Mouse (Mus musculus) limb, embryonic 15.5 days (tissue): ENCODE measurements around the gene Ppil3. TPM values are rescaled to one million over a fixed set of nuclear protein-coding genes. Genes with fewer than 3 reads are reported as not detected.

Experiments
- ATAC-seq: fragments of 200-750 bp; cut with Nextera tagmentation; 2 replicates; pipeline ENCODE4 v1.8.0; 2017; ENCODE audit warnings: low read depth, moderate TSS enrichment; ENCODE audit not compliant: insufficient number of reproducible peaks, low FRiP score, low TSS enrichment
- H3K27ac ChIP-seq: fragments of 300-500 bp; sonication (generic); 2 replicates; pipeline ENCODE4 v1.5.1; 2015; ENCODE audit warnings: moderate library complexity, mild to moderate bottlenecking, inconsistent platforms
- H3K27me3 ChIP-seq: fragments of 300-500 bp; sonication (generic); 2 replicates; pipeline ENCODE4 v1.6.1; 2015; ENCODE audit warnings: inconsistent platforms
- H3K36me3 ChIP-seq: fragments of 300-500 bp; sonication (generic); 2 replicates; pipeline ENCODE4 v1.6.1; 2015; ENCODE audit warnings: inconsistent platforms
- H3K4me1 ChIP-seq: fragments of 300-500 bp; sonication (generic); 2 replicates; pipeline ENCODE4 v1.6.1; 2015; ENCODE audit warnings: inconsistent platforms
- H3K4me2 ChIP-seq: fragments of 300-500 bp; sonication (generic); 2 replicates; pipeline ENCODE4 v1.6.1; 2015; ENCODE audit warnings: mild to moderate bottlenecking, inconsistent platforms
- H3K4me3 ChIP-seq: fragments of 300-500 bp; sonication (generic); 2 replicates; pipeline ENCODE4 v1.5.1; 2015; ENCODE audit warnings: mild to moderate bottlenecking, inconsistent platforms
- H3K9ac ChIP-seq: fragments of 300-500 bp; sonication (generic); 2 replicates; pipeline ENCODE4 v1.6.1; 2015; ENCODE audit warnings: inconsistent platforms
- H3K9me3 ChIP-seq: fragments of 300-500 bp; sonication (generic); 2 replicates; pipeline ENCODE4 v1.6.1; 2016; ENCODE audit warnings: inconsistent platforms
- WGBS: fragments of 180-500 bp; shearing (Covaris S2); methylation state at CpG from one replicate; pipeline ENCODE4 v1.1.7; 2015; 5-methylcytosine and 5-hydroxymethylcytosine counted together
- polyA plus RNA-seq: library from polyadenylated mRNA; unstranded; fragments of >200 nt; fragmentation: Nextera tagmentation; extraction: Ambion mirVana; gene quantifications from 2 replicates; pipeline ENCODE4 v1.2.1, GENCODE M21; 2015

The Ppil3 gene
- polyA plus RNA-seq, 1 experiment from 2014 or later = 53.3 TPM

GRCm38 (mm10) chr1:58445861-58446260, 575 bp upstream of the Ppil3 start:
- 7% methylated on average over 11 of the region's 11 CpGs for WGBS
- H3K36me3 ChIP-seq = peaks cover 38% of the 10 kb centered on the region
- no peaks in the 10 kb centered on the region for H3K27me3 ChIP-seq
- H3K4me1 ChIP-seq = peaks cover 21% of the 10 kb centered on the region; the same call in 1 of the 2 replicates
- no peaks in the 10 kb centered on the region for H3K9me3 ChIP-seq
- H3K27ac ChIP-seq = peak overlapping the region; percentile 95
- H3K9ac ChIP-seq = peak overlapping the region; percentile 83
- peak overlapping the region; percentile 66 for H3K4me2 ChIP-seq
- peak overlapping the region; percentile 70 for H3K4me3 ChIP-seq
- no peak for ATAC-seq

GRCm38 (mm10) chr1:58444691-58445090, 595 bp downstream of the Ppil3 start:
- peak overlapping the region; percentile 95 for H3K27ac ChIP-seq
- H3K9ac ChIP-seq = peak overlapping the region; percentile 83
- H3K27me3 ChIP-seq = no peaks in the 10 kb centered on the region
- H3K9me3 ChIP-seq = no peaks in the 10 kb centered on the region
- peak overlapping the region; percentile 66 for H3K4me2 ChIP-seq
- peaks cover 39% of the 10 kb centered on the region for H3K36me3 ChIP-seq
- peak overlapping the region; percentile 70 for H3K4me3 ChIP-seq
- H3K4me1 ChIP-seq = peaks cover 21% of the 10 kb centered on the region; the same call in 1 of the 2 replicates
- no peak for ATAC-seq
- 11% methylated on average over 10 of the region's 10 CpGs for WGBS

GRCm38 (mm10) chr1:58424551-58424950, 20.7 kb downstream of the Ppil3 start:
- H3K4me1 ChIP-seq = peaks cover 17% of the 10 kb centered on the region
- no peak overlapping the region for H3K4me2 ChIP-seq
- H3K27ac ChIP-seq = no peak overlapping the region
- 90% methylated on average over 3 of the region's 3 CpGs for WGBS
- no peak overlapping the region for H3K4me3 ChIP-seq
- ATAC-seq = no peak
- H3K36me3 ChIP-seq = peaks cover 15% of the 10 kb centered on the region
- no peaks in the 10 kb centered on the region for H3K27me3 ChIP-seq
- H3K9ac ChIP-seq = no peak overlapping the region
- no peaks in the 10 kb centered on the region for H3K9me3 ChIP-seq

DNA sequence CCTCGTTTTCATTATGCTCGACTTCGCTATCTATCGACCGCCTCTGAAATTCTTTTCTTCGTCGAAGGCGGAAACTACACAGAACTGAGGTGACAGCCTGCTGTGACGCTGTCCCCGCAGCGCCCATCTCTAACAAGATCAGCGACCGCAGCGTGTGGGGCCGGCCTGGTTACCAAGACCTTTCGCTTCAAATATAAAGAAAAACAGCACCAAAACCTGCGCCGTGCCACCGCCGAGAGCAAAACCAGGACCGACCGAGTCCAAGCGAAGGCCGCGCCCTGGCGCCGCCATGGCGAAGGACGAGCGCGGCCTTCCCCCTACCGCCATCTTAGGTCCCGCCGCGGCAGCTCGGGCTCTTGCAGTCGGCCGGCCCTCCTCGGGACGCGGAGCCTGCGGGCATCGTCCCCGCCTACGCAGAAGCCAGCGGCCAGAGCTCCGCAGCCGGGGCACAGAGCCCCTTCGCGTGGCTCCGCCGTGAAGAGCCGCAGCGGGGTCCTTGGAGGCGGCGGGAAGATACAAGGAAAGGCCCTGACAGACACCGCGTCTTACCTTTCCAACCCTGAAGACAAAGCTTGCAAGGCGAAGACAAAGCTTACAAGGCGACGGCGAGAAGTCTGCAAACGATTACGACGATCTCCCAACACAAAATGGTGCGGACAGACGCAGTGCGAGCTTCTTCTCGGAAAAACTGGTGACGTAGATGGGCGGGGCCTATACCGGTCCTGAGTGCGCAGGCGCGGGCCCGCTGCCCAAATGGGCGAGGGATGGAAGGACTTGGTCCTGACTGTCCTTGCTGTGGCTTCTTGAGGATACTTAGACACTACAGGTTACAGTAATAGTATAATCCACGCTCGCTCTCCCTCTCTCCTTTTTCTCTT, 21.7 kb downstream of the Ppil3 start, which contains the start of gene Clk1:
Gene Clk1 (minus strand): TSS at position 696 of the 878 bp plus-strand sequence.
- Histone ChIP-seq H3K9ac (peak within 1 kb of the TSS; percentile 100), H3K9me3 (no peaks in the 10 kb centered on the region), H3K4me2 (peak within 1 kb of the TSS; percentile 51), H3K4me3 (peak within 1 kb of the TSS; percentile 98), H3K36me3 (peaks cover 23% of the 10 kb centered on the region), H3K27ac (peak within 1 kb of the TSS; percentile 99), H3K27me3 (no peaks in the 10 kb centered on the region), H3K4me1 (peaks cover 17% of the 10 kb centered on the region)
- peak; percentile 89 for ATAC-seq
- whole genome bisulfite sequencing = under 1% methylated on average over 79 of the region's 79 CpGs

- Histone ChIP-seq H3K9me3 (no peaks in the 10 kb centered on the region), H3K9ac (peak overlapping the region; percentile 100)
- no peak for ATAC-seq
Measured at GRCm38 (mm10) chr1:58422879-58423278, 22.4 kb downstream of the Ppil3 start.

DNA sequence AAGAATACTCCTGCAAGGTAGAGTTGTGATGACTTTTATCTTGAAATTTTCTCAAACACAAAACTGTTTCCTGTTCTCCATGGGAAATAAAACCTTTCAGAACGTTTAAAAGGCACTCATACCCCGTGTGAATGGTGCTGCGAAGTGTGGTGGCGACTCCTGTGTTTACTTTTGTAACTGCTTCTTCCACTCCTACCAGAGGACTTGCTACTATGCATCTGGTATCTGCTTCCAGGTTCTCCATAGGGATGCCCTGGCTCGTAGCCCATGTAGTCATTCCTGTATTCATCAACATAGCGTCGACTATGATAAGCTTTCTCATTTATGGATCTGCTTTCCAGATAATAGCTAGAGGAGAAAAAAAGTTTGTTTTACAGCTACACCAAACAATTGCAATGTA, 24.3 kb downstream of the Ppil3 start:
- H3K27ac ChIP-seq = no peak overlapping the region
- H3K9ac ChIP-seq = no peak overlapping the region
- peak overlapping the region; percentile 98; the same call in 1 of the 2 replicates for H3K4me3 ChIP-seq
- peaks cover 17% of the 10 kb centered on the region for H3K4me1 ChIP-seq
- no peaks in the 10 kb centered on the region for H3K27me3 ChIP-seq
- peaks cover 47% of the 10 kb centered on the region for H3K36me3 ChIP-seq
- no peak for ATAC-seq
- no peaks in the 10 kb centered on the region for H3K9me3 ChIP-seq
- H3K4me2 ChIP-seq = peak overlapping the region; percentile 51
- 66% methylated on average over 7 of the region's 7 CpGs for WGBS

More at GRCm38 (mm10) chr1:58422879-58423278, 22.4 kb downstream of the Ppil3 start:
- Histone ChIP-seq H3K4me3 (peak overlapping the region; percentile 98), H3K36me3 (peaks cover 31% of the 10 kb centered on the region), H3K27ac (peak overlapping the region; percentile 99), H3K27me3 (no peaks in the 10 kb centered on the region), H3K4me1 (peaks cover 17% of the 10 kb centered on the region), H3K4me2 (peak overlapping the region; percentile 51)
- 3% methylated on average over 13 of the region's 13 CpGs for WGBS

- Histone ChIP-seq H3K4me2 (no peak overlapping the region), H3K9me3 (no peaks in the 10 kb centered on the region), H3K4me1 (peaks cover 17% of the 10 kb centered on the region), H3K9ac (no peak overlapping the region), H3K27ac (no peak overlapping the region), H3K36me3 (peaks cover 55% of the 10 kb centered on the region), H3K4me3 (no peak overlapping the region), H3K27me3 (no peaks in the 10 kb centered on the region)
- ATAC-seq = no peak
- 87% methylated on average over 10 of the region's 10 CpGs for WGBS
Measured at GRCm38 (mm10) chr1:58420032-58420431, 25.3 kb downstream of the Ppil3 start.

DNA sequence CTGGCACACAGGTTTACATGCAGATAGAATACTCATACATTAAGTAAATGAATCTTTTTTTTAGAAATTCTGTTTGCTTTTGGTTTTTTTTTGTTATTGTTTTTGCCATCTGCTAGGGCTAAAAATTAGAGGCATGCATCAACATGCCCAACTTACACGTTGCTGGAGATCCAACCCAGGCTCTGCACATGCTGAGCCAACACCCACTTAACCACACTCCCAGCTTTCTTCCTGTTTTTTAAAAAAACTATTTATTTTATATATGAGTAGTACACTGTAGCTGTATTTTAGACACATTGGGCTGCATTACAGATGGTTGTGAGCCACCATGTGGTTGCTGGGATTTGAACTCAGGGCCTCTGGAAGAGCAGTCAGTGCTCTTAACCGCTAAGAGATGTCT, 29.2 kb downstream of the Ppil3 start:
- H3K27ac ChIP-seq = no peak overlapping the region
- H3K4me1 ChIP-seq = peaks cover 3% of the 10 kb centered on the region; the same call in 1 of the 2 replicates
- WGBS = 72% methylated on average over 2 of the region's 2 CpGs
- H3K4me2 ChIP-seq = no peak overlapping the region
- no peak overlapping the region for H3K9ac ChIP-seq
- H3K9me3 ChIP-seq = no peaks in the 10 kb centered on the region
- H3K27me3 ChIP-seq = no peaks in the 10 kb centered on the region
- no peak for ATAC-seq
- H3K4me3 ChIP-seq = no peak overlapping the region
- peaks cover 83% of the 10 kb centered on the region for H3K36me3 ChIP-seq

DNA sequence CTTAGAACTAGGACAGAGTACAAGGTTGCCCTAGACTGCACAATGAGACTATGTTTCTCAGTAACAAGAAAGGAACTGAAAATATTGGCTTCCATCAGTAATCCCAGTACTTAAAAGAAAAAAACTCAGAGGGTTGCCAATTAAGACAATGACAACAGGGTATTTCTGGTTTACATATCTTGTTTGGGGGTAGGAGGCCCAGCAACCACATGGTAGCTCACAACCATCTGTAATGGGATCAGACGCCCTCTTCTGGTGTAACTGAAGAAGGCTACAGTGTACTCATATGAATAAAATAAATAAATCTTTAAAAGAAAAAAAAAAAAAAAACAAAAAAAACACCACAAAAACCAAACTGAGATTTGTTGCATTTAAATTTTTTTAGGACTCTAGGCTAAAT, 29.8 kb downstream of the Ppil3 start:
- H3K4me1 ChIP-seq = no peaks in the 10 kb centered on the region
- H3K36me3 ChIP-seq = peaks cover 86% of the 10 kb centered on the region
- ATAC-seq = no peak
- H3K9ac ChIP-seq = no peak overlapping the region
- H3K27ac ChIP-seq = no peak overlapping the region
- no peak overlapping the region for H3K4me2 ChIP-seq
- H3K27me3 ChIP-seq = no peaks in the 10 kb centered on the region
- no peak overlapping the region for H3K4me3 ChIP-seq
- H3K9me3 ChIP-seq = no peaks in the 10 kb centered on the region
- 29% methylated on average over 1 of the region's 1 CpGs for WGBS

DNA sequence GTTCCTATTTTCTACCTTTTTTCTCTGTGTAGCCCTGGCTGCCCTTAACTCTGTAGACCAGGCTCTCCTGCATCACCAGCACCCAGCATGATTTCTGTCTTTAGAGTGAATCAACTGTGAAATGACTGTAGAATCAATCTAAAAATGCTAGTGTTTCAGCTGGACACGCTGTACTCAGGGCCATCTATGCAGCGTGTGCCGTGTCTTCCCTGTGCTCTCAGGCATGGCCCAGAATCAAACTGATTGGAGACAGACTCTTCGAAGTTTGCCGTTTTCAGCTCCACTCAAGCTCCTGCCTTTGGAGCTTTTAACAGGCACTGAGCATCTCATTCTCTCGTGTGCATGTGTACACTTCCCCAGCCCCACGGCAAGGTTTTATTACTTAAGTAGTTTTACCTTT, 34.5 kb downstream of the Ppil3 start:
- peaks cover 68% of the 10 kb centered on the region for H3K36me3 ChIP-seq
- ATAC-seq = no peak
- 0 out of 2 replicates have a peak overlapping the region, but pooled peaks have one; percentile 2 for H3K27ac ChIP-seq
- no peak overlapping the region for H3K9ac ChIP-seq
- H3K4me3 ChIP-seq = no peak overlapping the region
- no peaks in the 10 kb centered on the region for H3K27me3 ChIP-seq
- WGBS = 86% methylated on average over 7 of the region's 7 CpGs
- H3K4me2 ChIP-seq = no peak overlapping the region
- H3K9me3 ChIP-seq = no peaks in the 10 kb centered on the region
- H3K4me1 ChIP-seq = no peaks in the 10 kb centered on the region

DNA sequence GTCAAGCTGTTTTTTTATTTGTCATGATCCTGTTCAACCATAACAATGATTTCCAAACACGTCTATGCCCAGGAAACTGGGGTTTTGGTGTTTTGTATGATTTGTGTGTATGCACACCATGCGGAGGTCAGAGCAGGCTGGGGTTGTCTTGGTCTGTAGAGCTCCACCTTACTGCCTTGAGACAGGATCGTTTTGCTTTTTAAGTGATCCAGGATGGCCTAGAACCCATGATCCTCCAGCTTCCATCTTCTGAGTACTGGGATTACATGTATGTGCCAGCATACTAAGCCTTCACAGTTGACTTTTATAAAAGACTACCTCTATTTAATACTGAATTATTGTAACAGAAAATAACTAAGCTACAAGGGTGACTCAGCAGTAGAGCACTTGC, 35.1 kb downstream of the Ppil3 start:
- Histone ChIP-seq H3K4me3 (no peak overlapping the region), H3K36me3 (peaks cover 68% of the 10 kb centered on the region), H3K27ac (peak overlapping the region; percentile 2; the same call in 1 of the 2 replicates), H3K9me3 (no peaks in the 10 kb centered on the region), H3K27me3 (no peaks in the 10 kb centered on the region), H3K9ac (no peak overlapping the region), H3K4me2 (no peak overlapping the region), H3K4me1 (no peaks in the 10 kb centered on the region)
- ATAC-seq = no peak
- WGBS = 75% methylated on average over 3 of the region's 3 CpGs

- no peaks in the 10 kb centered on the region for H3K9me3 ChIP-seq
- H3K27me3 ChIP-seq = no peaks in the 10 kb centered on the region
- H3K9ac ChIP-seq = no peak overlapping the region
- no peak for ATAC-seq
- no peak overlapping the region for H3K4me3 ChIP-seq
- H3K27ac ChIP-seq = no peak overlapping the region; the same call in 1 of the 2 replicates
- peaks cover 65% of the 10 kb centered on the region for H3K36me3 ChIP-seq
- H3K4me2 ChIP-seq = no peak overlapping the region
- no peaks in the 10 kb centered on the region for H3K4me1 ChIP-seq
- WGBS = 75% methylated on average over 5 of the region's 5 CpGs
Measured at GRCm38 (mm10) chr1:58409553-58410197, 35.6 kb downstream of the Ppil3 start.
